Mouse (Mus musculus) monocyte, adult 59 days (primary cell): ENCODE measurements around the gene Ngf. TPM values are rescaled to one million over a fixed set of nuclear protein-coding genes. Genes with fewer than 3 reads are reported as not detected.

Source experiments
- total RNA-seq, 2 experiments: library from RNA; stranded (reverse); gene quantifications; one replicate each; pipeline ENCODE4 v1.2.4; 2023

Gene Ngf
- total RNA-seq = not detected

GRCm38 (mm10) chr3:102469713-102470448 lies at the start of gene Ngf:
TSS of gene Ngf (plus strand) at chr3:102469919.

